Mouse (Mus musculus): Measurements from ENCODE around the gene Cracr2b.

- no peak for TF ChIP-seq CTCF (IDR thresholded peaks at IDR 0.05; ENCODE audit: control insufficient read depth, insufficient read depth, low read length)
- no peak for TF ChIP-seq POLR2A (IDR thresholded peaks at IDR 0.05; ENCODE audit: borderline replicate concordance, control insufficient read depth, low read depth, low read length)
Observed at GRCm38 (mm10) chr7:141485606-141486005, 24.7 kb downstream of the Cracr2b start.
